Mouse (Mus musculus) embryo, embryonic 9.5 days (tissue): ENCODE measurements around the gene AI597479.
"Not testable (repeated sequence)": the region's sequence is repeated elsewhere in the genome, so short reads cannot be mapped to it uniquely, and the experiment has no call there.

Experiments
- DNase-seq: peaks from one replicate; pipeline ENCODE4 v3.0.0-alpha.2; 2017; ENCODE audit errors: extremely low spot score

The AI597479 gene

GRCm38 (mm10) chr1:43124726-43125125 is 26.2 kb downstream of the AI597479 start:
- no peak for DNase-seq

DNA sequence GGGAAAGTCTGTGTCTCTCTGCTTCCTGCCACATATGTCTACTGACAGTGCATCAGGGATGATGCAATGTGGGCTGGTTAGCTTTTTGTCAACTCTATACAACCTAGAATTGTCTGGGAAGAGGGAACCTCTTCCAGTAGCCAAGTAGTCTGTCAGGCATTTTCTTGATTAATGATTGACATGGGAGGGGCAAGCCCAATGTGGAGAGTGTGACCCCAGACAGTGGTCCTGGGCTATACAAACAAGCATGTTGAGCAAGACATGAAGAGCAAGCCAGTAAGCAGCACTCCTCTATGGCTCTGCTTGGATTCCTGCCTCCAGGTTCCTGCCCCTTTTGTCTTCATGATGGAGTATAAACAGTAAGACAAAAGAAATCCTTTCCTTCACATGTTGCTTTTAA is 28.7 kb downstream of the AI597479 start:
- DNase-seq: no peak

DNA sequence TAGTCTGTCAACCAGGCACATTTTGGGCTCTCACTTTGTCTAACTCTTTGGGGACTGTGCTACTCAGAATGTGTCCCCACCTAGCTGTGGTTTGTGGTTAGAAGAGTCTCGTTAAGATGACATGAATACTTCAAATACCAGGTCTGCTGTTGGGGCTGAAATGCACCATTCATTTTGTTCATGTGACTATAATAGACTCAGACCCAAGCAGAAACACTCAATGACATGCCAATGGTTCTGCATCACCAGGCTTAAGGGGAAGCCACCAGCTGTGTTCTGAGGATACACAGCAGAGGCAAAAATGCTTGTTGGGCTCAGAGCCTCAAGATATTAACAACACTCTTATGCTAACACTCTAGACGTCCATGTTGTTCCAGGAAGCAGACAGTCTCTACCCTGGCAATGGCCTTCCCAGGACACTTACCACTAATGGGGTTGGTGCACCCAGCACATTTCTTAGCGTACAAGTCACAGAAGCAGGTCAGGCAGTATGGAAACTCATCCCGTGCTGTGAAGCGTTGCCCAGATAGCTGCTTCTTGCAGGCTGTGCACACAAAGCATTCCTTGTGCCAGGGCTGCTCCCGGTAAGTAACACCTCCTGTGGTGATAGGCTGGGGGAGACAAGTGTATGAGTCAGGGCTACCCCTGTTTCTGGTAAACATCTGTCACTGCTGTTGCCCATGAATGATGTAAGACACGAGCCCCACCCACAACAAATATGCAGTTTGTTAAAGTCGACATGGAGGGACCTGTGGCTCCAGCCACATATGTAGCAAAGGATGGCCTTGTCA is 29.5 kb downstream of the AI597479 start:
- DNase-seq: no peak

DNA sequence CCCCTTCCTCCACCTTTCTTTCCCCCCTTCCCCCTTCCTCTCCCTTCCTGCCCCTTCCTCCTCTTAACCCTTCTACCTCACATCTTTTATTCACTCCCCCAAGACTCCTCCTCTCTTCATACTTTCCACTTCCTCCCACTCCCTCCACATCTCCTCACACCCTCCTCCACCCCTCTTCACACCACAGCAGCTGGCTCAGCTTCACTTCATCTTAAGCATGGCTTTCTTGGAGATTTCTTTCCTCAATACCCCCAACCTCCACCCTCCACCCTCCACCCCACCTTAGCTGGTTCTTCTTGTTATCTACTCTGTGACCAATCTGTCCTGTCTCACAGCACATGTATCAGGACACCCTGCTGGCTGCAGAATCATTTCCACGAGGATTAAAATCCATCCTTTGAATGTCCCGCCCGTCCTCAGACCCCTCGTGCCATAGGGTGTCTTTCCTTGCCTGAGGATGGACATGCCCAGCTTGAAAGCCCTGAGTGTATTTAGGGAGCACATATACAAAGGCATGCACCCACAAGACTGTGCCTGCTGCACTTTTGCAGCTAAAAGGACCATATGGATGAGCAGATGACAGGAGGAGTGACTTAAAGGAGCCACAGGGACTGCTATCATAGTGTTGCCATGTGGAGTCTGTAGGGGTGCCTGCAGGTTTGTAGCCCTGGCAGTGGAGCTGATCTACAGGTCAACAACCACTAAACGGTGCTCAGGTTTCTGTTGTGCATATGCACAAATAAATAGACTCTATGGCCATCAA is 31.9 kb downstream of the AI597479 start:
- no peak for DNase-seq

DNA sequence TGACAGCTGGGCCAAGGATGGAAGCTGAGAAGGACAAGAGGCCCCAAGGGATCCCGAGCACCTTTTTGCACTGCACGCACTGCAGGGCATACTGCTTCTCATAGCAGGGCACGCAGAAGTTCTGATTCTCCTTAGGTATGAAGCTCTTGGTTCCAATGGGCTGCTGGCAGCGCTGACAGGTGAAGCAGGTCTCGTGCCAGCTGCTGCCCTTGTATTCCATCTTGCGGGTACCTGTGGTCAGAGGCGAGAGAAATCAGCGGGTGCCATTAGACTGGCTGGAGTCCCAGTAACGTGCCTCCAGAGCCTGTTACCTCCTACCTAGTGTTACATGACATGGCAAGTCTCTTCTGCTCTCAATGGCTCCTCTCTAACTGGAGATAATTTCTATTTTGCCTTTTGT is 33.1 kb downstream of the AI597479 start:
- no peak for DNase-seq

DNA sequence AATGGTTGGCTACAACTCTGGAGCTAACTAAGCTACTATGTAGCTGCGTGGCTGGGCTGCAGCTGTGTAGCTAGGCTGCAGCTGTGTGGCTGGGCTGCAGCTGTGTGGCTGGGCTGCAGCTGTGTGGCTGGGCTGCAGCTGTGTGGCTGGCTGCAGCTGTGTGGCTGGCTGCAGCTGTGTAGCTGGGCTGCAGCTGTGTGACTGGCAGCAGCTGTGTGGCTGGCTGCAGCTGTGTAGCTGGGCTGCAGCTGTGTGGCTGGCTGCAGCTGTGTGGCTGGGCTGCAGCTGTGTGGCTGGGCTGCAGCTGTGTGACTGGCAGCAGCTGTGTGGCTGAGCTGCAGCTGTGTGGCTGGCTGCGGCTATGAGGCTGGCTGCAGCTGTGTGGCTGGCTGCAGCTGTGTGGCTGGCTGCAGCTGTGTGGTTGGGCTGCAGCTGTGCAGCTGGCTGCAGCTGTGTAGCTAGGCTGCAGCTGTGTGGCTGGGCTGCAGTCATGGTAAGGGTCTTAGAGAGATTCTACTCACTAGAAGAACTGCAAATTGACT is 38.0 kb downstream of the AI597479 start:
- not testable (repeated sequence) for DNase-seq

- DNase-seq: no peak
Measured at GRCm38 (mm10) chr1:43137334-43137733, 38.8 kb downstream of the AI597479 start.

DNA sequence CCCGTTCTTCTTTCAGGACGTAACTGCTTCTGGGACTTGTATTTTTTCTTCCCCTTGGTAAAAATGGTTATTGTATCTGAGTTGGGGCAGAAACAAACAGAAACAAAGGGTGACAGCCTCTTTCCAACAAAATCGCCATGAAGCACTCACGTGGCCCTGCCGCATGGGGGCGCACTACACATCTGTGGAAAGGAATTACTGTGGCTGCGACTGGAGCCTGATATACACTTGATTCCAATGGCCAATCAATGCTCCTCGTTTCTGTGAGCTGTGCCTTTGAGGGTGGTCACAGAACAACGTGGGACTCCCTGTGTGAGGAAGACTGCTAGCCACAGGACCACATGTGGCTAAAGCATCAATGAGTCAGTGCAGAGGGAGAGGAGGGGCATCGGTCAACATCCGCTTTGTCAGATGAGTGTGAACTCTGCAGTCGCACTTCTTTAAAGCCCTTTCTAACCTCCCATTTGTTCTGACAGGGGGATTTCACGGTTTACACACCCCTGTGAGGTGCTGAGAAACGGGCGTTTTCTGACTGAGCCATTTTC is 39.8 kb downstream of the AI597479 start:
- DNase-seq: no peak

- peak; percentile 90 for DNase-seq
Measured at GRCm38 (mm10) chr1:43139587-43140266, 41.2 kb downstream of the AI597479 start.

GRCm38 (mm10) chr1:43141555-43141961 is 43.0 kb downstream of the AI597479 start:
- no peak for DNase-seq

DNA sequence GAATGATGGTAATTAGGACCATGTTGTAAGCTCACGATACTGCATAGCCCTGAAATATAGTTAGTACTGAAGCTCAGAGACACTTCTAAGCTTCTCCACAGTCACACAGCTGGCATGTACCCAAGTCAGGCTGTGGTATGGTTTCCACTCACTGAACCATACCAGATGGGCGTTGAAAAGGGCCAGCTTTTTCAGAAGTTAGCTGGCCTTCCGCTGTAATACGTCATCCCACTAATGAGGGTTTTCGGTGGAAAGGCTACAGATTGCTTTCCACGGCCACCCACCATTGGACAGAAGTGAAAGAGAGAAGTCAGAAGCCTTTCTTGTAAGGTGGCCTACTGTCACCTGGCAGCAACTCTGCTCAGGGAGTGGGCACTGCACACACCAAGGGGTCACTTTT is 44.3 kb downstream of the AI597479 start:
- no peak for DNase-seq

DNA sequence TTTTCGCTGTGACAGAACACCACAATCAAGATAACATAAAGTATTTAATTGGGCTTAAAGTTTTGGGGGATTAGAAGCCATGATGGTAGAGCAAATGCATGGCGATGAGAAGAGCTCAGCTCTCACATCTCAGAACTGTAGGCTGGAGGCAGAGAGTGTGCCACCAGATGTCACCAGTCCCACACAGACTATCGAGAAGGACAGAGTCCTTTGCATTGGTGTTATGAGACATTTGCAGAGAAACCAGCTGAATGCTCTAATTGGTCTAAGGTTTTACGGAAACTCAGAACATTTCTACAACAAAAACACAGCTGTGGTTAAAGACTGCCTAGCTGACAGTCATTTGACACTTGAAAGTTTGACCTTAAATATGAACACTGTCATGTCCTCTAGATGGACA is 44.8 kb downstream of the AI597479 start:
- DNase-seq: no peak

GRCm38 (mm10) chr1:43143791-43144190 is 45.3 kb downstream of the AI597479 start:
- DNase-seq: no peak

- no peak for DNase-seq
Measured at GRCm38 (mm10) chr1:43144338-43144906, 45.9 kb downstream of the AI597479 start.

GRCm38 (mm10) chr1:43145388-43145787 is 46.9 kb downstream of the AI597479 start:
- DNase-seq: no peak

DNA sequence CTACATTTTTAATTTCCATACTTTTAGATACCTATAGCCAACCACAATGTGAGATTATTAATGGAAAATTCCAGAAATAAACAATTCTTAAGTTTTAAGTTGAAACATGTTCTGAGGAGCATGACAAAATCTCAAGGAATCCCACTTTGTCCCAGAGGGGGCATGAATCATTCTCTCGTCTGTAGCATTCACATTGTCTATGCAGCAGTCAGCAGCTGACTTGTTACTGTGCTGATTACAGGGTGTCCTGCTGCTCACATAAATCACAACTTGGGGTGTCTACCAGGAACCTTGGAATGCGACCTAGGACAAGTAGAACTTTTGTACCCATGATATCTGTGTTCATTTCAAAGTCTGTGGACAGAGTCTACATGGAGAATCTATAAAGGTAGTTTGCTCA is 49.0 kb downstream of the AI597479 start:
- no peak for DNase-seq

GRCm38 (mm10) chr1:43150225-43150624 is 51.7 kb downstream of the AI597479 start:
- DNase-seq: no peak

DNA sequence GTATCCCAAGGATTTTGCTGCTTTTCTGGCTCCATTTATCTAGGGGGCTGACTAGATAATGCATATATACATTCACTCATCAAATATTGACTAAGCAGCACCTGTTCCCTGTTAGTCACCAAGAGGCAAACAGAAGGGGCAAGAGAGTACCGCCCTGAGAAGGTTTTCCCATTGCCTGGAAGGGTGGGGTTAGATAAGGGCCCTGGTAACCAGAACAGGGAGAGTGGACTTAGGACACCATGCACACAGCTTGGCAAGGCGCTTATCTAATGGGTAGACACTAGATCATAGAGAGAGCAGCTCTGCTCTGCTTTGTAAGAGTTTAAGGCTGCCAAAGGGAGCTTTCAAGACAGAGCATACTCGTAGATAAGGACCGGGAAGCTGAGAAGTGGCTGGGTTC is 54.1 kb downstream of the AI597479 start:
- DNase-seq: no peak

GRCm38 (mm10) chr1:43153538-43153937 is 55.0 kb downstream of the AI597479 start:
- DNase-seq: no peak

DNA sequence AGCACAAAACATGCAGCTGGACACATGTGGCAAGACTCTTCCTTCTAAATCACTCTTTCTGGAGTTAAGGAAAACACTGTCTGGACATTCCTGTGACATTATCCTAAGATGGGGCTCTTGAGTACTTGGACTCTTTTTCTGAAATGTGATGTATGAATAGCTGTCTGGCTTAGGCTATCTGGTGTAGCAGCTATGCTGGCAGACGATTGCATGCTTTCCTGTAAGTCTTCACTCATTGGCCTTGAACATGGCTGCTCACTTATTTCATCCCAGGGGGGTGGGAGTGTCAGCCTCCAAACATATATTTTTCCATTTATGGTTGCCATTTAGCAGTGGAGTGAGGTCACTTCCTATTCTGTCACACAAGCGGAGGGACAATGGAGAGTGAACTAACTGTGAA is 56.0 kb downstream of the AI597479 start:
- DNase-seq: no peak

DNA sequence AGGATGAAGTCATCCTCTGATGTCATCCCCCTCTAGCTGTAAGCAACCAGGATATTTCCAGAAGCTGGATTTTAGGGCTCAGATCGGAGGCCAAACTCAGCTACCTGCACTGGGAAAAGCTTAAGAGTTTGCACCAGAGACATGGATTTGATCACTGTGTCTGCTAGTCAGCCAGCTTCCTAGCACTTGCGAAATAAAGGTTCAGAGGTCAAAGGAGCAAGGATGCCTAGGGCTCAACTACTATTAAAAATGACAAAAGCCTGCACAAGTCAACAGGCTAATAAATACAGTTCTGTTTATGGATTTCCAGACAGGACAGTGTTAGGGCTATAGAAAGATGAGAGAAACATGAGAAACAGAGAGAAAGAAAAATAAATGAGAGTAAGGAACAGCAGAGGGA is 59.4 kb downstream of the AI597479 start:
- no peak for DNase-seq

DNA sequence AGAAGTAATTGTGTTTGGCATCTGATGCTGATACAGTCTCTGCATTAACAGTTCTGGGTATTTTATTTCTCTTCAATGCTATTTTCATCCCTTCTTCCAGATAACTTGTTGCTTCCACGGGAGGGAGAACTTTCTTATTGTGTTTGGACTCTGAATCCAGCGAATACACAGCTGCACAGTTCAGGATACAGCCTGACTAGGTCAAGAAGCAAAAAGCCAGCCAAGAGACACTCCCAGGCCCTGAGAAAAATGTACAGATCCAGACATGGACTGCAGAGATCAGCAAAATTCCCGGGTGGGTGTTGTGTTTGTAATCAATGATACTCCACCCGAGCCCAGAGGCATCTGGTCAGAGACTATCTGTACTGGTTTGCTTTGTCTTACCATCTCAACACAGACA is 60.9 kb downstream of the AI597479 start:
- no peak for DNase-seq
